Mouse (Mus musculus) adipocyte (in vitro differentiated cells): Measurements from ENCODE around the gene Sacm1l.

Experiments
- DNase-seq: peaks from one replicate; pipeline ENCODE4 v3.0.0-alpha.2; 2016; ENCODE audit warnings: low spot score

The Sacm1l gene

GRCm38 (mm10) chr9:123509638-123510604 is 19.6 kb upstream of the Sacm1l start:
- no peak for DNase-seq

GRCm38 (mm10) chr9:123510926-123511325 is 18.6 kb upstream of the Sacm1l start:
- DNase-seq, result no peak

DNA sequence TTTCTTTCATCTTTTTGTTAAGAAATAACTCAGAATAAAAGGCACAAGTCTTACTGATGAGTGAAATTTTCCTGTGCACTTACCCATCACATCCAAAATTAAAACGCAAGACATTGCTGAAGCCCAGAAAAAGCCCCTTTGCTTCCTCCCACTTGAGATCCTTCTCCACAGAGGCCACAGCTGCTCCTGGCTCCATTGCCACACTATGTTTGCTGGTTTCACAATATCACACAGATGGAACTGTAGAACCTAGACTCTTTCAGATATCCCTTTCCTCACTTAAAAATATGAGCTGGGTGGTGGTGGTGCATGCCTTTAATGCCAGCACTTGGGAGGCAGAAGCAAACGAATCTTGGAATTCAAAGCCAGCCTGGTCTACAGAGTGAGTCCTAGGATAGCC is 17.1 kb upstream of the Sacm1l start:
- DNase-seq, result no peak

DNA sequence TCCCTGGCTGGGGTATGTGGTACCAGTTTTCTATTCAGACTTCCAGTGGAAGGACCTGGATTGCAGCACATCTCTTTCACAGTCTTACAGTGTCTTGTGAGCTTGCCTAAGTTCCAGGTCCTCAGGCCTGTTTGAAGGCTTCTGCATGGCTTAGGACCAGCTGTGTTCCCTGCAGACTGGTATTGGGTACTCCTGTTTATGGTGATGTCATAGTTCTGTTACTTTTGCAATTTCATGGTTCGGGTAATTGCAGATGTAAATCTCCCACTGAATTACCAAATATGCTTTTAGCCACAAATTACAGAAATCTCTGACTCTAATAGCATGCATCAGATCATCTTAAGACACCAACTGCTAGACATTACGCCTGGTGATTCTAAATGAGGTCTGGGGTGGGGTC is 14.5 kb upstream of the Sacm1l start:
- DNase-seq, result no peak

GRCm38 (mm10) chr9:123516641-123517385 is 12.7 kb upstream of the Sacm1l start:
- no peak for DNase-seq

DNA sequence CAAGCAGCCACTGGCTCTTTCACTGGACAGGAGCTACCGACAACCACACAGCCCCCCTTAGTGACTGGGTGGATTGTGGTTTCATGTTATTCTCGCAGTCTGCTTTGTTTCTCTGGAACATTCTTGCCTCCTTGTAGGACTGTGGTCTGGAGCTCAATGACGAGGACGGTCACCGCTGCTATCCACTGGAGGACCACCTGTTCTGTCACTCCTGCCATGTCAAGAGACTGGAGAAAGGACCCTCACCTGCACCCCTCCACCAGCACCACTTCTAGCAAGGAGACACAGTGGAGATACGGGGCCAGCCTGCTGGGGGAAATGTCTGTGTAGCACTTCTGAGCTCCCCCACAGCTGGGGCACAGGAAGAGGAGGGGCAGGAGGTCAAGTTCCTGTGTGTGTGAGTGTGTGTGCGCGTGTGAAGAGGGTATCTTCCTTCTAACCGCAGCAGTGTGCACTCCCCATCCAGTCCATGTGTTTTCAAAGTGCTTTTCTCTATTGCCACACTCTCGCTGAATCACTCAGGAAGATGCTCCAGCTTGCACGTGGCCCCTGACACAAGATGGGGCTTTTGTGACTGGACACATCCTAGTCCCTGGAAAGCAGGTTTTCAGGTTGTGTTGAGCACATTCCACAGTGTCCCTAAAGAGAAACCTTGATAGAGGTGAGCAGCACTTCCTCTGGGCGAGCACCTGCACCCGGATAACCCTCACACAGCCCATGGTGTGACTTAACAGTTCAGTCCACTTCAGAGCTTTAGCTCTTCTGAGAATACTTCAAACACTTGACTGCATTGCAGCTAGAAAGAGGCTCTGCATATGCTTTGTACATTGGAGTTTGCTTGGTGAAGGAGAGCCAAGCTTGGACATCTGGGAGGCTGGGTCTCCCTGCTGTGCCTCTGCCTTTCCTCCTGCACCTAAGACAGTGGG is 10.3 kb upstream of the Sacm1l start:
- no peak for DNase-seq

- DNase-seq, result no peak
Observed at GRCm38 (mm10) chr9:123520735-123521134, 8.8 kb upstream of the Sacm1l start.

GRCm38 (mm10) chr9:123523676-123524075 is 5.9 kb upstream of the Sacm1l start:
- no peak for DNase-seq

DNA sequence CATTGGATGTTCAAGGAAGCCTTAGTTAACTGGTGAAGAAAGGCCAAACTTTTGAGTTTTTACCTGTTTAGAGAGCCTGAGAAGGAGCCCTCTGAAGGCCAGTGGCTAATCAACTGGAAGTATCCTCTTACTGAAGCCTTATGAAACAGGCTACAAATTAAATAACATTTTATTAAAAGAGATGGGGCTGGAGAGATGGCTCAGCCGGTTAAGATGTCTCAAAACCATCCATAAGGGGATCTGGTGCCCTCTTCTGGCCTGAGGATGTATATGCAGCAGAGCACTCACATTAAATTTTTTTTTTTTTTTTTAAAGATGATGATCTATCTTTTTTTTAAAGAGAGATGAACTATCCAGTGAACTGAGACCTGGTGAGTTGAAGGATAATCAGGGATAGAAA is 4.5 kb upstream of the Sacm1l start:
- peak; percentile 87 for DNase-seq

DNA sequence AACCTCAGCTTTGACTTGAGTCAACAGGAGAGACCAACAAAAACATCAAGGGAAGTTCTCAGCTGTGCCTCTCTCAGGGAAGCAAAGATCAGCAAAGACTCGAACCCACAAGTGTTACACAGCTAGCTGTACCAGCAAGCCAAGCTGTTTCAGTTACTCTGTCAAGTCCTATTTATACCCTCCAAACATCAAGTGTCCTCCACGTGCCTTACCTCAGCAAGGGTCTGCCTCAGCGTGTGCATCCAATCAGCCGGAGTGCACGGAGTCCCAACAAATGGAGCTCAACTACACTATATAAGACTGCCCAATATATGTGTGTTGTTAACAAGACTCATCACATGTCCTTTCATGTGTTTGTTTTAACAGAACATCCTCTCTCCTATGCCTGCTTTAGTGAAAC is 3.1 kb upstream of the Sacm1l start:
- no peak for DNase-seq

DNA sequence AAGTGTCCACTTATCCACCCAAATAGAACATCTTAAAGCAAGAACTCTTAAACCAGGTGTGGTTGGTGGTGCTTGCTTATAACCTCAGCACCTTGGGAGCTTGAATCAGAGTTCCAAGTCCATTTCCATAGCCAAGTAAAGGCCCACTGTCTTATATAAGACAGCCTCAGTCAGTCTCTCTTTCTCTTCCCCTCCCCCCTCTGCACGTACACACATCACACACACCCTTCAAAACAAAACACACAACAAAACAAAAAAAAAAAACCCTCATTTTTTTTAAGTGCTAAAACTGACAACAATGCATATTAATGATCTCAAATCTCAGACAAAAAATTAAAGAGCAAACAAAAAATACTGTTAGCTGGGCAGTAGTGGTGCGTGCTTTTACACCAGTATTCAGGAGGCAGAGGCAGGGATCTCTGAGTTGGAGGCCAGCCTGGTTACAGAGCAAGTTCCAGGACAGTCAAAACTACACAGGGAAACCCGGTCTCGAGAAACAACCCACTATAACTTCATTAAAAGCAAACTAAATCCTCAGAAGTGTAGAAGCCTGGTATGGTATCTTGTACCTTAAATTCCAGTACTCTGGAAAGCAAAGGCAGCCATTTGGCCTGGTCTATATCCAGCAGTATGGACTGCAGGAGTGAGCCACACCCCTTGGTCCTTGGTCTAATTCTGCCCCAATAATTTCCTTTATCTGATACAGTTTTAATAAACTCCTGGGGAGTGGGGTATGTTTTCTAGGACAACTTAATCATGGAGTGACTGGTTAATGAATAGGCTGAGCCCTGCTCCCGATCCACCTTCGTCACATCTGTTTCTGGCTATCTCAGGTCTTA is 1.3 kb upstream of the Sacm1l start:
- DNase-seq, result peak; percentile 60

- no peak for DNase-seq
Observed at GRCm38 (mm10) chr9:123528926-123529295, 648 bp upstream of the Sacm1l start.

GRCm38 (mm10) chr9:123530158-123530475 is 558 bp downstream of the Sacm1l start:
- DNase-seq, result peak; percentile 56

DNA sequence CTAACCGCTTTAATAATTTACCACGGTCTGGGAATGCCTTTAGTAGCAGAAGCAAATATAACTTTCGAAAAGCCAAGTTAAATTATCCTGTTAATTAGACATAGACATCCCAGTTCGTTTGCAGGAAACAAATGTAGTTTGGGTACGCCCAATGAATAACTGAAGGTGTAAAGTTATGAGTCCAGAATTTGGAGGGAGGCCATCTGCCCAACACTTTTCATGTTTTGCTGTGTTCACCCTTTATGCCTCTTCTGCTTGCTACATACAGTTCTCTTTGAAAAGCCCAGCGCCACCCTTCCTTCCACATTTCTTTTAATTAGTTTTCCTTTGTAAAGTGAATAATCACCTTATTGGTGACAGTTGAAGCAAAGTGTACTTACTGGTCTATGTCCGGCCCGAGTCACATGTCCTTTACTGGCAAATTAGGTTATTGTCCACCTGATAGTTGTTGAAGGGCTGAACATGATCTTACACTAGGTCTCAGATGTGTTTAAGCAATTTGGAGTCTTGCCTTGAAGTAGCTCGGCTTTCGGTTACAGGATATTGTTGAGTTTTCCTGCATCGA is 1.1 kb downstream of the Sacm1l start:
- peak; percentile 35 for DNase-seq

DNA sequence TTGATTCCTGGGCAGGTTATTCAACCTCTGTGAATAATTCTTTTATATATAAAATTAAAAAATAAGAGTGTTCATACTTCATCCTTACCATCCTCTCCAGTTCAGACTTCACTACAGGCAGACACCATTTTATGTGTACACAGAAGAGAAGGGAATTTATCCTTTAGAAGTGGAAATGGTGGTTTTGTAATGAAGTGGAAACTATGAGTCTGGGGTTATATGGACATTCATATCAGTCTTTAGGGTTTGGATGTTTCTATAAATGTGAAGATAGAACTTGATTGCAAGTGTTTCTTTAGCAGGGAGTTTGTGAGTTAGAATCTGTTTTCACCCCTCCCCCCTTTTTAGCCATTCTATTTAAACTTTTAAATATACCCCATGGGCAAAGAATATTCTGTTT is 1.7 kb downstream of the Sacm1l start:
- DNase-seq, result no peak

DNA sequence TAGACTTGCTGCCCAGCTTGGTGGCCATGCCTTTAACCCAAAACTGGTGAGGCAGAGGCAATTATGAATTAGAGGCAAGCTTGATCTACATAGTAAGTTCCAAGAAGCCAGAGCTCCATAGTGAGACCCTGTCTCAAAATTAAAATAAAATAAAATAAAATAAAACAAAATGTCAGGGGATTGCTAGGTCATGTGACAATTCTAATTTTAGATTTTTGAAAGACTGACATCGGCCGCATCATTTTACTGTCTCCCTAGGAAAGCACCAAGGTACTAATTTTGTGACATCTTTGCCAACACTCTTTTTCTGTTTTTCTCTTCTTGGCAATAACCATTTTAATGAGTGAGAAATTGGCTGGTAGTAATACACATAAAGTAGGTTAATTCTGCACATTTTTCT is 7.1 kb downstream of the Sacm1l start:
- DNase-seq, result no peak

DNA sequence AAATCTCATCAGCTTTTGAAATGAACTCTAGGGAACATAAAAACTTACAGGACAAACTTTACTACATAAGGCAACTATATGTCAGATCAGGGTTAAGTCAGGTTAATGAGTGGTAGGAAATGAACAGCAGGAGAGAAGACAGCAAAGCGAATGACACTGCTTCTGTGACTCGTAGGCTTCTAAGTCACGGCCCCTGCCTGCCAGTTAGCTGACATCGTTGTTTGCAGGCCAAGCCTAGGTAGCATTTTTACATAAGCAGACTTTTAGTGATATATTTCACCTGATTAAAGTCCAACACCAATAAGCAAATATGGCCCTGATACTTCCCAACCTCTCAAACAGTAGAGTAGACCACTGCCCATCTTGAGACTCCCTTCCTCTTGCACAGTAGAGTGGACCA is 8.6 kb downstream of the Sacm1l start:
- no peak for DNase-seq

GRCm38 (mm10) chr9:123539093-123539492 is 9.5 kb downstream of the Sacm1l start:
- DNase-seq, result no peak

- no peak for DNase-seq
Observed at GRCm38 (mm10) chr9:123539823-123540222, 10.3 kb downstream of the Sacm1l start.

- DNase-seq, result no peak
Observed at GRCm38 (mm10) chr9:123554599-123554998, 25.0 kb downstream of the Sacm1l start.
